Mouse (Mus musculus) ES-E14 (cell line): ENCODE measurements at regions not wholly inside any gene's neighbourhood (a gene's known extent, or its start where the extent isn't known, plus 50 kb on each side); places are given as distances from the start of the nearest gene placed in this dataset.

Experiments used
- HCFC1 ChIP-seq: IDR thresholded peaks from 2 replicates; pipeline ENCODE4 v1.6.1; 2012; ENCODE audit warnings: low read length, inconsistent platforms, borderline replicate concordance; ENCODE audit not compliant: insufficient read depth
- MAFK ChIP-seq: IDR thresholded peaks from 2 replicates; pipeline ENCODE4 v1.6.1; 2014; ENCODE audit warnings: mild to moderate bottlenecking, low read depth, low read length, inconsistent platforms; ENCODE audit not compliant: insufficient read depth
- ZC3H11A ChIP-seq: IDR thresholded peaks from 2 replicates; pipeline ENCODE4 v1.6.1; 2012; ENCODE audit warnings: low read depth, mild to moderate bottlenecking, inconsistent platforms, low read length, borderline replicate concordance
- ZNF384 ChIP-seq: IDR thresholded peaks from 2 replicates; pipeline ENCODE4 v1.6.1; 2012; ENCODE audit warnings: low read depth, low read length, inconsistent platforms

GRCm38 (mm10) chr7:135966231-135966630, 250.1 kb upstream of the Mki67 start:
- TF ChIP-seq ZNF384 (no peak), ZC3H11A (no peak), MAFK (no peak), HCFC1 (no peak)
